Mouse (Mus musculus): ENCODE measurements around the gene Map1a.

GRCm38 (mm10) chr2:121271236-121271927, 18.0 kb upstream of the Map1a start, which contains the start of gene Trp53bp1:
- no peak for TF ChIP-seq ZC3H11A (IDR thresholded peaks at IDR 0.05; ENCODE audit: borderline replicate concordance, low read depth, low read length)
- no peak for TF ChIP-seq ZNF384 (IDR thresholded peaks at IDR 0.05; ENCODE audit: low read depth, low read length)
- TF ChIP-seq CHD2 (IDR thresholded peaks at IDR 0.05; ENCODE audit: low read depth, low read length), result peak; percentile 66; the same call in 1 of the 2 replicates
- TF ChIP-seq MAFK (IDR thresholded peaks at IDR 0.05; ENCODE audit: insufficient read depth, low read depth, low read length), result no peak
- no peak for TF ChIP-seq HCFC1 (IDR thresholded peaks at IDR 0.05; ENCODE audit: borderline replicate concordance, insufficient read depth, low read length)

Measured in ES-E14 (cell line).